In the genomic region with DNA sequence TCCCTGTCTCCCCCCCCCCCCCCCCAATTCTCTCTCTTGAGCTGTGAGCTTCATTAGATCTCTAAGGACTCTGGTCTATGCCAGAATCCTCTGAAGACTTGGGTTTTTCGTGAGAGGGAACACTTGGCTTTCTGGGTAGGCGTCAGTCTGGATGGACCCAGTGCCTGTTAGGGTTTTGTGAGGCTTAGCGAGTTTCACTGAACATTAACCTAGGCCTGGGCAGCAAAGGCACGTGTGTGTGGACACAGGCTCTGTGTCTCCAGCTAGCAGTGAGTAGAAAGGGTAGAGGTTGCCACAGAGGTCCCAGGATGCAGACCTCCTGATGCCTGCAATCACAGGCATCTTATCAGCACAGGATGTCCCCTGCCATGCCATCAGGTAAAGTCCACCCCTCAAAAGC, we compare ENCODE assay signal across 18 mouse cellular contexts. TPM values are rescaled to one million over a fixed set of nuclear protein-coding genes. Genes with fewer than 3 reads are reported as not detected.
A peak's percentile ranks its signal among the peaks of the same experiment; 100 is the strongest.
DNase-seq lines count a peak whose midpoint lies in the region; ATAC-seq and TF ChIP-seq lines count a peak whose summit lies in the region.
"Had no signal": no experiment of that assay in that cellular context is flagged by ENCODE, and none has a peak within 500 bp of the region (broad histone marks: within the 10 kb centered on the region; RNA-seq: fewer than 3 reads in every experiment).

No protein-coding gene starts in this region.

- peak overlapping the region; percentile 6; the same call in 1 of the 2 replicates for H3K27ac ChIP-seq in forebrain, embryonic 10.5 days
- no peak overlapping the region for H3K27ac ChIP-seq in forebrain, embryonic 13.5 days
- H3K27ac ChIP-seq in kidney, postnatal 0 days, result no peak overlapping the region
- H3K27ac ChIP-seq in limb, embryonic 14.5 days (replicated peaks; ENCODE audit: low read depth, low read length), result 0 out of 2 replicates have a peak overlapping the region, but pooled peaks have one; percentile 27
- H3K27ac ChIP-seq in liver, embryonic 16.5 days (ENCODE audit: low read length), result peak overlapping the region; percentile 64
- H3K27ac ChIP-seq in heart, embryonic 11.5 days (ENCODE audit: low read depth, low read length), result no peak overlapping the region
- H3K27ac ChIP-seq: left cerebral cortex, adult 2 months; midbrain, embryonic 13.5 days had no signal

- peaks cover 41% of the 10 kb centered on the region for H3K27me3 ChIP-seq in forebrain, embryonic 10.5 days (ENCODE audit: poor library complexity, severe bottlenecking)
- 0 out of 2 replicates have a peak, but pooled peaks cover 2% of the 10 kb centered on the region for H3K27me3 ChIP-seq in forebrain, embryonic 13.5 days
- no peaks in the 10 kb centered on the region for H3K27me3 ChIP-seq in kidney, postnatal 0 days (ENCODE audit: insufficient read depth, low read length)
- no peaks in the 10 kb centered on the region for H3K27me3 ChIP-seq in limb, embryonic 14.5 days (ENCODE audit: control insufficient read depth, insufficient read depth, low read length)
- no peaks in the 10 kb centered on the region for H3K27me3 ChIP-seq in liver, embryonic 16.5 days (ENCODE audit: control insufficient read depth, insufficient read depth, low read depth, low read length)
- H3K27me3 ChIP-seq in heart, embryonic 11.5 days (ENCODE audit: control insufficient read depth, insufficient read depth, low read length), result no peaks in the 10 kb centered on the region

- no peaks in the 10 kb centered on the region for H3K36me3 ChIP-seq in forebrain, embryonic 10.5 days (replicated peaks)
- H3K36me3 ChIP-seq in forebrain, embryonic 13.5 days (ENCODE audit: poor library complexity, severe bottlenecking), result no peaks in the 10 kb centered on the region
- no peaks in the 10 kb centered on the region for H3K36me3 ChIP-seq in kidney, postnatal 0 days (ENCODE audit: insufficient read depth, low read length)
- H3K36me3 ChIP-seq in limb, embryonic 14.5 days (ENCODE audit: control insufficient read depth, insufficient read depth, low read length), result no peaks in the 10 kb centered on the region
- no peaks in the 10 kb centered on the region for H3K36me3 ChIP-seq in liver, embryonic 16.5 days (ENCODE audit: control insufficient read depth, insufficient read depth)
- no peaks in the 10 kb centered on the region for H3K36me3 ChIP-seq in heart, embryonic 11.5 days (ENCODE audit: control insufficient read depth, insufficient read depth, low read length)
- H3K36me3 ChIP-seq: midbrain, embryonic 13.5 days had no signal

- no peak for TF ChIP-seq POLR2A in limb, embryonic 14.5 days (IDR thresholded peaks at IDR 0.05; ENCODE audit: borderline replicate concordance, extremely low read depth, insufficient read depth, insufficient read length)

- H3K9ac ChIP-seq in forebrain, embryonic 13.5 days, result no peak overlapping the region
- no peak overlapping the region for H3K9ac ChIP-seq in kidney, postnatal 0 days (ENCODE audit: low read depth, low read length)
- 0 out of 2 replicates have a peak overlapping the region, but pooled peaks have one; percentile 4 for H3K9ac ChIP-seq in limb, embryonic 14.5 days (ENCODE audit: low read depth, low read length, severe bottlenecking)
- H3K9ac ChIP-seq in liver, embryonic 16.5 days (ENCODE audit: low read depth, low read length), result no peak overlapping the region
- H3K9ac ChIP-seq in heart, embryonic 11.5 days (ENCODE audit: low read depth, low read length), result no peak overlapping the region
- H3K9ac ChIP-seq: midbrain, embryonic 13.5 days had no signal

- 66% methylated on average over 4 of the region's 4 CpGs for WGBS in forebrain, embryonic 10.5 days
- 65% methylated on average over 4 of the region's 4 CpGs for WGBS in forebrain, embryonic 13.5 days
- 53% methylated on average over 4 of the region's 4 CpGs for WGBS in kidney, postnatal 0 days
- 45% methylated on average over 4 of the region's 4 CpGs for WGBS in limb, embryonic 14.5 days
- 39% methylated on average over 4 of the region's 4 CpGs for WGBS in liver, embryonic 16.5 days (ENCODE audit: insufficient replicate concordance)
- WGBS in heart, embryonic 11.5 days (ENCODE audit: insufficient replicate concordance), result 19% methylated on average over 4 of the region's 4 CpGs

- DNase-seq in forebrain, embryonic 10.5 days (ENCODE audit: extremely low spot score, low spot score), result no peak
- DNase-seq in kidney, postnatal 0 days (ENCODE audit: low spot score), result no peak
- no peak for DNase-seq in kidney, adult 18-20 months
- DNase-seq in limb, embryonic 14.5 days (ENCODE audit: low spot score), result no peak
- no peak for DNase-seq in adrenal gland, adult 2 months
- DNase-seq: adrenal gland, postnatal 25 days; cerebellum, adult 9-10 months; embryo, embryonic 11 days; heart, adult 18-20 months; lung, adult 2 months; thymus, adult 2 months had no signal

- no peak overlapping the region for H3K4me2 ChIP-seq in forebrain, embryonic 13.5 days
- H3K4me2 ChIP-seq in kidney, postnatal 0 days (ENCODE audit: low read length), result no peak overlapping the region
- no peak overlapping the region for H3K4me2 ChIP-seq in limb, embryonic 14.5 days (replicated peaks; ENCODE audit: low read depth, low read length, severe bottlenecking)
- H3K4me2 ChIP-seq in liver, embryonic 16.5 days (ENCODE audit: low read depth, low read length), result no peak overlapping the region
- no peak overlapping the region for H3K4me2 ChIP-seq in heart, embryonic 11.5 days
- H3K4me2 ChIP-seq: midbrain, embryonic 13.5 days had no signal

- no peaks in the 10 kb centered on the region for H3K9me3 ChIP-seq in forebrain, embryonic 10.5 days
- H3K9me3 ChIP-seq in forebrain, embryonic 13.5 days (replicated peaks), result no peaks in the 10 kb centered on the region
- no peaks in the 10 kb centered on the region for H3K9me3 ChIP-seq in kidney, postnatal 0 days (replicated peaks; ENCODE audit: low read length)
- no peaks in the 10 kb centered on the region for H3K9me3 ChIP-seq in limb, embryonic 14.5 days (ENCODE audit: control insufficient read depth, low read length)
- no peaks in the 10 kb centered on the region for H3K9me3 ChIP-seq in liver, embryonic 16.5 days (replicated peaks; ENCODE audit: control insufficient read depth, low read length)
- H3K9me3 ChIP-seq in heart, embryonic 11.5 days (replicated peaks; ENCODE audit: control insufficient read depth, low read length), result no peaks in the 10 kb centered on the region
- H3K9me3 ChIP-seq: midbrain, embryonic 13.5 days had no signal

- no peak for ATAC-seq in forebrain, embryonic 13.5 days
- peak; percentile 49; the same call in 1 of the 2 replicates for ATAC-seq in kidney, postnatal 0 days (replicated peaks; ENCODE audit: low FRiP score, low read depth)
- ATAC-seq in limb, embryonic 14.5 days (ENCODE audit: low FRiP score, low read depth), result no peak
- peak; percentile 88 for ATAC-seq in liver, embryonic 16.5 days (ENCODE audit: low read depth)
- ATAC-seq in heart, embryonic 11.5 days (replicated peaks; ENCODE audit: insufficient number of reproducible peaks, low FRiP score, low TSS enrichment), result no peak
- ATAC-seq: forebrain, embryonic 16.5 days; hindbrain, embryonic 16.5 days; midbrain, embryonic 13.5 days had no signal

- peaks cover 47% of the 10 kb centered on the region for H3K4me1 ChIP-seq in forebrain, embryonic 10.5 days
- H3K4me1 ChIP-seq in forebrain, embryonic 13.5 days, result 0 out of 2 replicates have a peak, but pooled peaks cover under 1% of the 10 kb centered on the region
- no peaks in the 10 kb centered on the region for H3K4me1 ChIP-seq in kidney, postnatal 0 days (replicated peaks; ENCODE audit: insufficient read depth, low read length)
- H3K4me1 ChIP-seq in limb, embryonic 14.5 days (ENCODE audit: control insufficient read depth, insufficient read depth, low read length), result peaks cover 3% of the 10 kb centered on the region
- H3K4me1 ChIP-seq in liver, embryonic 16.5 days (ENCODE audit: control insufficient read depth, low read depth, low read length), result no peaks in the 10 kb centered on the region; the same call in 1 of the 2 replicates
- peaks cover 9% of the 10 kb centered on the region; the same call in 1 of the 2 replicates for H3K4me1 ChIP-seq in heart, embryonic 11.5 days (ENCODE audit: control insufficient read depth, insufficient read depth, low read length)
- H3K4me1 ChIP-seq: midbrain, embryonic 13.5 days had no signal

- no peak for TF ChIP-seq CTCF in kidney, postnatal 0 days (IDR thresholded peaks at IDR 0.05; ENCODE audit: low read depth)

- no peak overlapping the region for H3K4me3 ChIP-seq in forebrain, embryonic 10.5 days
- H3K4me3 ChIP-seq in forebrain, embryonic 13.5 days, result no peak overlapping the region
- H3K4me3 ChIP-seq in kidney, postnatal 0 days (replicated peaks; ENCODE audit: low read depth, low read length), result no peak overlapping the region
- H3K4me3 ChIP-seq in limb, embryonic 14.5 days (replicated peaks; ENCODE audit: low read length), result no peak overlapping the region
- no peak overlapping the region for H3K4me3 ChIP-seq in liver, embryonic 16.5 days (ENCODE audit: low read depth, low read length)
- no peak overlapping the region for H3K4me3 ChIP-seq in heart, embryonic 11.5 days (ENCODE audit: low read depth, low read length)
- H3K4me3 ChIP-seq: left cerebral cortex, adult 2 months; midbrain, embryonic 13.5 days had no signal

RNA-seq across cellular contexts. Expression of a gene that starts 48.4 kb away (rescaled TPM):
- polyA plus RNA-seq in forebrain, embryonic 10.5 days (2016; fragmentation: Nextera tagmentation; extraction: Ambion mirVana), result 200 and 274 TPM in 2 replicates
- polyA plus RNA-seq in forebrain, embryonic 13.5 days (2015; fragmentation: Nextera tagmentation; extraction: Ambion mirVana), result 69.3 and 118 TPM in 2 replicates
- 25.2 and 31.1 TPM in 2 replicates for polyA plus RNA-seq in kidney, postnatal 0 days (2015; fragmentation: Nextera tagmentation; extraction: Ambion mirVana)
- 2,661 and 2,964 TPM in 2 replicates for polyA plus RNA-seq in limb, embryonic 14.5 days (2012; rRNA removed)
- polyA plus RNA-seq in limb, embryonic 14.5 days (2014; fragmentation: Nextera tagmentation; extraction: Ambion mirVana), result 487 and 640 TPM in 2 replicates
- polyA plus RNA-seq in liver, embryonic 16.5 days (2015; fragmentation: Nextera tagmentation; extraction: Ambion mirVana), result 457 and 482 TPM in 2 replicates
- total RNA-seq in adrenal gland, adult 2 months (2021), result 100 to 1,000 TPM; 623 to 917 TPM
- polyA plus RNA-seq in adrenal gland, adult 2 months (2012; rRNA removed), result 1,239 and 1,424 TPM in 2 replicates
- 54.8 and 67.1 TPM in 2 replicates for polyA plus RNA-seq in heart, embryonic 11.5 days (2014; fragmentation: Nextera tagmentation; extraction: Ambion mirVana)

Comparison
In these comparisons a context has a peak if more than half of its experiments do, and no peak if none do; other contexts are left out.
1. H3K27ac ChIP-seq: peak in forebrain, embryonic 10.5 days (single experiment), limb, embryonic 14.5 days (single experiment) and liver, embryonic 16.5 days (single experiment); none in forebrain, embryonic 13.5 days (single experiment), kidney, postnatal 0 days (single experiment) and heart, embryonic 11.5 days (single experiment).
2. ATAC-seq: peak in kidney, postnatal 0 days (single experiment) and liver, embryonic 16.5 days (single experiment); none in forebrain, embryonic 13.5 days (single experiment), limb, embryonic 14.5 days (single experiment) and heart, embryonic 11.5 days (single experiment).